8 mouse cellular contexts compared by ENCODE assay signal in genomic region chr4:41552529-41552928, GRCm38 (mm10). TPM values are rescaled to one million over a fixed set of nuclear protein-coding genes. Genes with fewer than 3 reads are reported as not detected.
A peak's percentile ranks its signal among the peaks of the same experiment; 100 is the strongest.
DNase-seq lines count a peak whose midpoint lies in the region; ATAC-seq lines count a peak whose summit lies in the region.

No protein-coding gene starts in this region.

- WGBS in intestine, embryonic 16.5 days, result 29% methylated on average over 6 of the region's 6 CpGs
- WGBS in limb, embryonic 12.5 days, result 10% methylated on average over 6 of the region's 6 CpGs
- WGBS in neural tube, embryonic 15.5 days, result 48% methylated on average over 6 of the region's 6 CpGs

- no peaks in the 10 kb centered on the region for H3K36me3 ChIP-seq in intestine, embryonic 16.5 days (ENCODE audit: control insufficient read depth, insufficient read depth, low read length)
- no peaks in the 10 kb centered on the region for H3K36me3 ChIP-seq in limb, embryonic 12.5 days
- no peaks in the 10 kb centered on the region for H3K36me3 ChIP-seq in neural tube, embryonic 15.5 days

- H3K9me3 ChIP-seq in intestine, embryonic 16.5 days (ENCODE audit: control insufficient read depth, low read length), result no peaks in the 10 kb centered on the region
- no peaks in the 10 kb centered on the region for H3K9me3 ChIP-seq in limb, embryonic 12.5 days
- no peaks in the 10 kb centered on the region for H3K9me3 ChIP-seq in neural tube, embryonic 15.5 days (replicated peaks)

- no peak overlapping the region for H3K4me3 ChIP-seq in intestine, embryonic 16.5 days (ENCODE audit: low read length)
- no peak overlapping the region for H3K4me3 ChIP-seq in limb, embryonic 12.5 days (replicated peaks)
- no peak overlapping the region for H3K4me3 ChIP-seq in neural tube, embryonic 15.5 days (replicated peaks)

- H3K27me3 ChIP-seq in intestine, embryonic 16.5 days (replicated peaks; ENCODE audit: control insufficient read depth, insufficient read depth, low read length), result no peaks in the 10 kb centered on the region
- H3K27me3 ChIP-seq in limb, embryonic 12.5 days, result peaks cover 22% of the 10 kb centered on the region
- H3K27me3 ChIP-seq in neural tube, embryonic 15.5 days (replicated peaks), result no peaks in the 10 kb centered on the region

- peaks cover 9% of the 10 kb centered on the region for H3K4me1 ChIP-seq in intestine, embryonic 16.5 days (ENCODE audit: control insufficient read depth, insufficient read depth, low read length)
- peaks cover 10% of the 10 kb centered on the region; the same call in 1 of the 2 replicates for H3K4me1 ChIP-seq in limb, embryonic 12.5 days (replicated peaks)
- H3K4me1 ChIP-seq in neural tube, embryonic 15.5 days, result peaks cover 27% of the 10 kb centered on the region

- peak; percentile 82 for DNase-seq in layer of hippocampus, adult 11-12 months (ENCODE audit: low spot score)
- DNase-seq in layer of hippocampus, adult 9-10 months (ENCODE audit: low spot score), result no peak
- DNase-seq in c-Kit-positive CD71-positive TER-119-positive erythroid progenitor cells, embryonic 14.5 days (ENCODE audit: low spot score), result peak; percentile 55
- peak; percentile 56 to 71 for DNase-seq in frontal cortex, postnatal 14 days (ENCODE audit: low spot score in 2 of 2)
- DNase-seq in testis, postnatal 10 days (ENCODE audit: low spot score), result peak; percentile 77

- no peak overlapping the region for H3K4me2 ChIP-seq in intestine, embryonic 16.5 days (ENCODE audit: low read depth, low read length)
- H3K4me2 ChIP-seq in limb, embryonic 12.5 days, result no peak overlapping the region
- H3K4me2 ChIP-seq in neural tube, embryonic 15.5 days, result no peak overlapping the region

- H3K9ac ChIP-seq in intestine, embryonic 16.5 days (ENCODE audit: low read depth, low read length), result no peak overlapping the region
- no peak overlapping the region for H3K9ac ChIP-seq in limb, embryonic 12.5 days (replicated peaks)
- H3K9ac ChIP-seq in neural tube, embryonic 15.5 days (replicated peaks), result no peak overlapping the region

- ATAC-seq in intestine, embryonic 16.5 days, result peak; percentile 46; the same call in 1 of the 2 replicates
- peak; percentile 59; the same call in 1 of the 2 replicates for ATAC-seq in limb, embryonic 12.5 days (ENCODE audit: insufficient number of reproducible peaks, insufficient read depth, low FRiP score, low TSS enrichment, low read depth)
- peak; percentile 35; the same call in 1 of the 2 replicates for ATAC-seq in neural tube, embryonic 15.5 days (ENCODE audit: low FRiP score)

- no peak overlapping the region for H3K27ac ChIP-seq in intestine, embryonic 16.5 days (ENCODE audit: low read length)
- H3K27ac ChIP-seq in limb, embryonic 12.5 days, result no peak overlapping the region
- no peak overlapping the region for H3K27ac ChIP-seq in neural tube, embryonic 15.5 days (replicated peaks)

RNA-seq across cellular contexts. Expression of gene Fam219a, which starts 16.8 kb away (rescaled TPM):
- 2.4 and 2.9 TPM in 2 replicates for polyA plus RNA-seq in intestine, embryonic 16.5 days (2015; fragmentation: Nextera tagmentation; extraction: Ambion mirVana)
- 2.0 and 2.4 TPM in 2 replicates for polyA plus RNA-seq in limb, embryonic 12.5 days (2016; fragmentation: Nextera tagmentation; extraction: Ambion mirVana)
- polyA plus RNA-seq in neural tube, embryonic 15.5 days (2015; fragmentation: Nextera tagmentation; extraction: Ambion mirVana), result 15.2 and 17.9 TPM in 2 replicates

RNA-seq across cellular contexts. Expression of gene Dnaic1, which starts 17.0 kb away (rescaled TPM):
- polyA plus RNA-seq in intestine, embryonic 16.5 days (2015; fragmentation: Nextera tagmentation; extraction: Ambion mirVana), result 3.5 and 4.2 TPM in 2 replicates
- polyA plus RNA-seq in limb, embryonic 12.5 days (2016; fragmentation: Nextera tagmentation; extraction: Ambion mirVana), result 0.35 and 0.48 TPM in 2 replicates
- 2.1 and 2.5 TPM in 2 replicates for polyA plus RNA-seq in neural tube, embryonic 15.5 days (2015; fragmentation: Nextera tagmentation; extraction: Ambion mirVana)

RNA-seq across cellular contexts. Expression of gene 1110017D15Rik, which starts 35.4 kb away (rescaled TPM):
- polyA plus RNA-seq in intestine, embryonic 16.5 days (2015; fragmentation: Nextera tagmentation; extraction: Ambion mirVana), result 0.21 TPM in 1 of 2 replicates, not detected in the other
- polyA plus RNA-seq in limb, embryonic 12.5 days (2016; fragmentation: Nextera tagmentation; extraction: Ambion mirVana), result 1.5 TPM in 2 replicates
- 8.6 and 10.1 TPM in 2 replicates for polyA plus RNA-seq in neural tube, embryonic 15.5 days (2015; fragmentation: Nextera tagmentation; extraction: Ambion mirVana)

RNA-seq across cellular contexts. Expression of gene AI464131, which starts 49.7 kb away (rescaled TPM):
- polyA plus RNA-seq in intestine, embryonic 16.5 days (2015; fragmentation: Nextera tagmentation; extraction: Ambion mirVana), result 12.7 and 15.3 TPM in 2 replicates
- 2.3 and 3.1 TPM in 2 replicates for polyA plus RNA-seq in limb, embryonic 12.5 days (2016; fragmentation: Nextera tagmentation; extraction: Ambion mirVana)
- 7.8 and 8.3 TPM in 2 replicates for polyA plus RNA-seq in neural tube, embryonic 15.5 days (2015; fragmentation: Nextera tagmentation; extraction: Ambion mirVana)
